Mouse (Mus musculus) urinary bladder, postnatal 0 days (tissue): ENCODE results near the gene Akr1b7. TPM values are rescaled to one million over a fixed set of nuclear protein-coding genes. Genes with fewer than 3 reads are reported as not detected.

ENCODE experiments used
- polyA plus RNA-seq: library from polyadenylated mRNA; unstranded; fragments of >200 nt; fragmentation: Nextera tagmentation; extraction: Ambion mirVana; gene quantifications from 2 replicates; pipeline ENCODE4 v1.2.1, GENCODE M21; 2015

Gene Akr1b7
- polyA plus RNA-seq, result 0.71 and 0.73 TPM in 2 replicates

GRCm38 (mm10) chr6:34412023-34412422 is at the start of gene Akr1b7:
Akr1b7 (plus strand) TSS chr6:34412334.

DNA sequence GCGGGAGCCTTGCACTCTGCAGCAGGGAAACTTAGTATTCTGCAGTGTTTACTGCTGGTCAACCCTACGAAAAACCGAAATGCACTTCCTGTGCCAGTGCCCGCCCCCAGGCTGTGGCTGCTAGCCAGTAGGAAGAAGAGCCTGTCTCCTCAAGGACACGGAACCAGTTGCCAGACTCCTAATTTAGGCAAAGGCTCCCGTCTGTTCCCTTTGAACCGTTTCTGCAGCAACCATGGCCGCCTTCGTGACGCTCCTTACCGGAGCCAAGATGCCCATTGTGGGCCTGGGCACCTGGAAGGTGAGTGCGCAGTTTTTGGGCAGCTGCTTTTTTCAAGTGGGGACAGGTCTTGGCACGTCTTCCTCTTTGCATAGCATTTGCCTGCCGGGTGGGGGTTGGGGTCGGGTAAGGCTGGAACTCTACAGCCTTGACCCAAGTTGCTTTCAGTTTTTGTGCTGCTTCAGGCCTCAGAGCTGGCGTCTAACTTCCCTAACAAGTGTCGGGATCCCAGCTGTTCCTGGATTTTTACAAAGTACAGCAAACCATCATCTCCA is 27.9 kb upstream of the Akr1b7 start, which contains the start of gene Akr1b10:
Gene Akr1b10 (plus strand): TSS at position 109 of the 552 bp plus-strand sequence.

Other genes with a start within 250 kb of the Akr1b7 start
- gene Slc35b4, start 235.2 kb upstream of the Akr1b7 start, polyA plus RNA-seq, result 42.0 and 44.6 TPM in 2 replicates
- gene Akr1b3, start 94.9 kb upstream of the Akr1b7 start, polyA plus RNA-seq, result 219 and 239 TPM in 2 replicates
- 12.3 and 15.1 TPM in 2 replicates for gene Akr1b8, start 58.2 kb upstream of the Akr1b7 start, polyA plus RNA-seq
- gene Akr1b10, start 28.1 kb upstream of the Akr1b7 start, polyA plus RNA-seq, result 31.2 and 35.6 TPM in 2 replicates
- 39.5 and 65.8 TPM in 2 replicates for gene Bpgm, start 63.9 kb downstream of the Akr1b7 start, polyA plus RNA-seq
- gene Cald1, start 186.2 kb downstream of the Akr1b7 start, polyA plus RNA-seq, result 2,203 and 2,472 TPM in 2 replicates